Mouse (Mus musculus) liver, adult 2 months (tissue): ENCODE results near the gene Mlycd.

Experiments
- CTCF ChIP-seq: fragments of 200-500 bp; IDR thresholded peaks from 2 replicates; pipeline ENCODE4 v1.5.1; 2011; ENCODE audit warnings: low read depth, low read length, control low read depth
- POLR2A ChIP-seq: fragments of 200-500 bp; IDR thresholded peaks from 2 replicates; pipeline ENCODE4 v1.6.1; 2011; ENCODE audit warnings: low read length, control low read depth; ENCODE audit not compliant: insufficient read depth; ENCODE audit errors: extremely low read depth

DNA sequence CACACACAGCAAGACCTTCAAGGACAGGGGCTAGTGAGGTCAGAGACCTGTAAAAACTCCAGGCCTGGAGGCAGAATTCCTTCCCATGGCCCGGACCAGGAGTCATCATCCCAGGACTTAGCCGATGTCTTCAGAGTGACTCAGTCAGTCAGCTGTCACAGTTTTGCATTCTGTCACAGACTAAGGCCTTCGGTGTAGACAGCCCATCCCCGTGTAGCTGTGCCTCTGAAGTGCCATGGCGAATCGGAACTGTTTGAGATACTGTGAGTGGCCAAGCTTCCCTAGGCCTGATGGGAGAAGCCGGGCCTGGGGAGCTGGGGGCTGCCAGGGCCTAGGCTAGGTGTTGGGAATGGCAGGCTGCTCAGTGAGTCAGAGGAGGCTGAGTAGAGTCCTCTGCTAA is 36.0 kb downstream of the Mlycd start:
- no peak for TF ChIP-seq CTCF
- no peak for TF ChIP-seq POLR2A
